Mouse (Mus musculus) kidney, postnatal 36 days (tissue): ENCODE data around the gene Lasp1.

Source experiments
- DNase-seq, 2 experiments: peaks; one replicate each; pipeline ENCODE4 v3.0.0; 2021 to 2022; ENCODE audit warnings: mixed read lengths in 2 of 2

Lasp1 gene

DNA sequence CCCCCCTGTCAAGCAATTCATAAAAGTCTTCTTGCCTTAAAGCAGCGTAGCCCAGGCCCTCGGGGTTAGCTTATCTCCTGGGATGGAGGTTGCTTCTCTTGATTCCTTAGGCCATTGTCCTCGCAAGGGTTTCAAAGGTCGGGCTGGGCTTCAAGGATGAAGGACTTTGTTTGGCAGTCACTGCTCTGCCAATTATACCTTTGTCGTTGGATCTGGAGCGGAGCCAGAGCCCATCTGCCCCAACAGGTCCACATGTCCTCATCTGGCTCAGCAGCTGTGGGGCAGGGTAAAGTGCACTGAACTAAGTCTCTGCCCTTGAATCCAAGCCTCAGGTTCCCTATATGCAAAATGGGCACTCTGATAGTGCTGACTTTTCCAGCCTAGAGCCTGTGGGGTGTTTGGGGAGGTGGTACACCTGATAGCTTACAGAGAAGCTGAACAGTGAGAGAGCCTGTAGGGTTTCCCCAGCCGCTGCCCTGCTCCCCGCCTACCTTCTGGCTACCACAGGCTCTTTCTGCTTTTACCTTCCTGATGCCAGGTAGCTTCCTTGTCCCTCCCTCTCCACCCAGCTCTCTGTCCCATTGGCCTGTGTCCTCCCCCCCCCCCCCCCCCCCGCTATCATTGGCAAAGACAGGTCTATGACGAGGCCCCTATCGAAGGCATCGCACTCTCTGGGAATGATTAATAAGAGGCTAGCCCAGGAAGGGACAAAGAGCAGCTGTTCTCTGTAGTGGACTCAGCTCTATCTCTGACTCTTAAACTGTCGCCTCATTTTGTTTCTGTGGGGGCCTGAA is 13.0 kb downstream of the Lasp1 start:
- DNase-seq: peak; percentile 91 to 92

DNA sequence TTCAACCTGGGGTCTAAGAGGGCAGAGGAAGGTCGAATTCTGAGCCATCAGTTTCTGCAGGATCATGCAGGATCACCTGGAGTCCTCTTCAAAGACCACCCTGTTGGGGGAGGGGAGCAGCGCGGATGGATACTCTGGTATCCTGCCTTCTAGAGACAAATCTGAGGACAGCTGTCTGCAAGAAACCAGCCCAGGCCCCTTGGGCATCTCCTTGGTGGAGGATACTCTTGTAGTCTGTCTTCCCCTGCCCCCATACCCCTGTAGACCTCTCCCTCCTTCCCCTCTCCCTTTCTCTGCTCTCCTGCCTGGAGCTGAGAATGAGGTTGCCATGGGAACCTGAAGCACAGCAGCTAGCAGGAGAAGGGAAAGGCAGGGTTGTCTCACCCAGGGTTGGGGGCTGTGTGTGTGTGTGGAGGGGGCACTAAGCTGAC is 13.7 kb downstream of the Lasp1 start:
- no peak for DNase-seq

DNA sequence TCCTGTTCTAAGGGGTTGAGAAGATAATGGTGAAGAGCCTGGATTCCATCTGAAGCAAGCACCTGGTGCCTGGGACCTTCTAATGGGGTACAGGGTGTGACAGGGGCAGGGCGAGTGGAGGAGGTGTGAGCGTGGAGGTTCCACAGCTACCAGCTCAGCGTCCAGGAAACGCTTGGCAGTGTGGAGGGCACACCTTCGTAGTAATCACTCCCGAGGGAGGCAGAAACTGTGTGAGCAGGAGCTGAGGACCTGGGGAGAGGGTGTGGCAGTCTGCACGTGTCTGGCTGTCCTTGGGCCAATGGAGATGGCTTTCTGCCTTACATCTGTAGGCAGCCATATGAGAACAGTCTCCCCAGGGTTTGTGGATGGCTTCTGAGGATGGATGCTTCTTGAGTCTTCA is 14.3 kb downstream of the Lasp1 start:
- no peak for DNase-seq

DNA sequence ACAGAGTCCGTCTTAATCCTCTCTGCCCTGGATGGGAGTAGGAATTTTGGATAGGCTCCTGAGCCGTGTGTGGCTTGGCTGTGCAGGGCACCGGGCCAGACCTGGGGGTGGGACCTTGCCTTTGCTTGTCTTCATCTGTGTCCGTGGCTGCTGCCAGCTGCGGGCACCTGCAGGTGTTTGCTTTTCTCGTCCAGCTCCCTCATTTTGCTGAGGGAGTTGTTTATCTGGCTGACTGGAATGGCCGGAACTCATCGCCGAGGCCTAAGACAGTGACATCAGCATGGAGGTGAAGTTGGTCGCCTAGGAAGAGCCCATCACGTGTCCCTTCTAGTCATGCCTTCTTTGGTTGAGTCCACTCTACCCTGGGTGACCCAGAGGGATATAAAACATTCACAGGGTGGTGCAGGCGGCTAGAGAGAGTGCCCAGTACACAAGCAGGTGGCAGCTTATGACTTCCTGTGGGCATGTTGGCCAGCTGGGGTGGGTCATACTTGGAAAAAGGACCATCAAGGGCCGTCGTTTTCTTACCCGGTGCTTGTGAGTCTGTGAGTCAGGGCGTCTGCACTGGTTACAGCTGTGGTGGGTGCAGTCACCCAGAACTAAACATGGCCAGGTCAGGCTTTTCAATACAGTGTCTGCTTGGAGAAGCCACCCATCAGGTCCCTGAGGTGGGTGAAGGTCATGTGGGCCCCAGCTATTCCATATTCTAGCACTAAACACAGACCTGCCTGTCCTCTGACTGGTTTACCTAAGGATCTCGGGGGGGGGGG is 15.1 kb downstream of the Lasp1 start:
- peak; percentile 80 to 89 for DNase-seq

DNA sequence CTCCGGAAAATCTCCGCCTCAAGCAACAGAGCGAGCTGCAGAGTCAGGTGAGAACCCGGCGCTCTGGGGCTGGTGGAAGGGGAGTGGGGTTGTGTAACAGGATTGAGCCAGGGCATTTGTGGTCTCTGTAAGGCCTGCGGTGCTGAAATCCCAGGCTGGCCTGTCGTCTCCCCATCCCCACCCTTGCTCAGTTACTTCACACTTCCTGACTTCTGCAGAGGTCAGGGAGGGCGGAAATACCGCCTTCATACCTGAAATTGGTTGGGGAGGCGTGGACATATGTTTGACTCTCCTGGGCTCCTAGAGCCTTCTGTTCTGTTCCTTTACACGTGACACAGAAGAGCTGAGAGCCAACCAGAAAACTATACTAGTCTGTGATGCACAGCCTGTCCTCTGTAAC is 16.9 kb downstream of the Lasp1 start:
- DNase-seq: no peak

DNA sequence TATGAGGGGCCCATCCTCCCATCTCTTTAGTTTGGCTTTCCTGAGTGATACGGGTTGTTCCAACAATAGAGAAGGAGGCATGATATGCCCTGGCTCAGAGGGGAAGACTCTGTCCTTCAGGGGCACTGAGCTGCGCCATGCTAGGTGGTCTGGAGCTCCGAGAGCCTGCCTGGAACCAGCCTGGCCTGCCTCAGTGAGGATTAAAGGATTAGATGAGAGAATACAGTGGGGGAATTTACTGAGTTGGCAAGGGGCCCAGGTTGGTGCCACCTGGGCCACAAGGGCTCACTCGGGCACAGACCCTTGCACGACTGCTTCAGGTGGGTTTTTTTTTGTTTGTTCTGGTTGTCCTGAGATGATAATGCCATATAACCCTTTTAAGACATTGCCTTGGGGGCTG is 17.4 kb downstream of the Lasp1 start:
- DNase-seq: no peak

DNA sequence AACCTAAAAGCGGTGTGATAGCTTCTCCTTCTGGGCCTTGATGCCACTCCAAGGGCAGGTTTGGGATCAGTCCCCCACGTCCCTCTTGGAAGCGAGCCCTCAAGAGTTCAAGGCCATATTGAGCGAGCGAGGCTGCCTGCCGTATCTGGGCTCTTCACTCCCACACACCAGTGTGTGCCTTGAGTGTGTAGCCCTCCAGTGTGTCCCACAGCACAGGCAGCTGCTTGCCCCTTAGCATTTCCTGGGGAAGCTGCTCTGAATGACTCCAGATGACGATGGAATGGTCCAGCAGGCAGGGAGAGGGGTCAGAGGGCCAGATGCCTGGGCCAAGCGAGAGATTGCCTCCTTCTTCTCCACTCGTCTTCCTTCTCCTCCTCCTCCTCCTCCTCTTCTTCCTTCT is 18.1 kb downstream of the Lasp1 start:
- peak in 1 of 2 experiments; percentile 47 for DNase-seq

DNA sequence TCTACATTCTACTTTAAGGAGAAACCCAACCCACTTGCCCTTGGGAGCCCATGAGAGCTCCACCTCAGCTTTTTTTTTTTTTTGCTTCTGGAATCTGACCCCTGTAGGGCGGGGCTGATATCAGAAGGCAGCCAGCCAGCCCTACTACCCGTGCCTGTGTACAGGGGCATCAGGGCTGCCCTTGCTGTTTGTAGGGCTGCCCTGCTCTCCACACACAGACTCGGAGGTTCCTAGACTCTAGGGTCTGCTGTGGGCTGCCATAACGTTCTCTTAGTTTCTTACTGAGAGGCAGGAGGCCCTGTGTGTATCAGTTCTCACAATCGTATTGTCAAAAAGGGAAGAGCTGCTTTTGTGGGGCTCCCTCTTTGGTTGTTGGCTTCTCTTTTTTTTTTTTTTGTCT is 18.6 kb downstream of the Lasp1 start:
- DNase-seq: peak; percentile 80 to 84

DNA sequence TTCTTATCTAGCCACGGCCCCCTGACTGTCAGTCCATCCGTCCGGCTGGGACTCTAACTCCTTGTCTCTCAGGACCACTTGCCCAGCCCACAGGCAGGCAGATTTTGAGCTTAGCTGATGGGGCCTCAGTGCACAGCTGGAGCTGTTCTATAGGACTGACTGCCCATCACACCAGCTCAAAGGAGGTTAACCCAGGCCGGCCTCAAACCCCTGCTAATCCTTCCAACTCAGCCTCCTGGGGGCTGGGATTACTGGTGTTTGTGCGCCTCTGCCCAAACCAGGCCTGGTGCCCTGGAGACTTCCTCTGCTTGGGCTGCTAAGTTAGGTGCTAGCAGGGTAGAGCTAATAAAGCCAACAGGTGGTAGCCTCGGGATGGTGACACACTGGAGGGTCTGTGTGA is 19.2 kb downstream of the Lasp1 start:
- no peak for DNase-seq

DNA sequence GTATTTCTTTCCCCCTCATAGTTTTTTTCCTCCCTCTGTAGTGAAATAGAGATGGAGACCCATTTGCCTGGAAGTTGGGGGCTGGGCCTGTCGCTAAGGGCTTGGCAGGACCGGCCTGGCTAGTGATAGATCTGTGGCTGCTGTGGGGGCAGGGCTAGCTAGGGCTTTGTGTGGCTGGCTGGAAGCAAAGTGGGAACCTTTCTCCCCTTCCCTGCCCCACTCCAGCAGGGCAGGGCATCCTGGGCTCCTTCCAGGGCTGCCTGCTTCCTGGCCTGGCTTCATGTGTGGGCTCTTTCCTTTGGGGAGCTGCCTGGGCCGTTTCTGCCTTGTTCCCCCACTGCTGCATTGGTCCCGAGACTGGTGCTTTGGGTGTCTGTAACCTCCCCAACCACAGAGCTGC is 19.8 kb downstream of the Lasp1 start:
- peak; percentile 64 to 76 for DNase-seq

DNA sequence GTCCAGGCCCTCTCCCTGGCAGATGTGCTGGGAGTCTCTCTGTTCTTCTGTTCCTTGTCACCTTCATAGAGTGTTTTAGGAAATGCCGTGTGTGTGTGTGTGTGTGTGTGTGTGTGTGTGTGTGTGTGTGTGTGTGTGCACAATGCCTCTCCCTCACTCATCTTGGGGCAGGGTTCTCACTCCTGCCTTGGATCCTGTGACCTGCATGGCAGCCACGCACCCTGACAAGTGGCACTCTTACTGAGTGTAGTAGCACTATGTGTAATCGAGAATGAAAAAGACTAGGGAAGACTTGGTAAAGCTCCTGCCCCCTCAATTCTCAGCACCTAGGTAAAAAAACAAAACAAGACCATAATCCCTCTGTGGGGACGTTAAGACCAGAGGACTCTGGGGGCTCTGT is 20.3 kb downstream of the Lasp1 start:
- no peak for DNase-seq

DNA sequence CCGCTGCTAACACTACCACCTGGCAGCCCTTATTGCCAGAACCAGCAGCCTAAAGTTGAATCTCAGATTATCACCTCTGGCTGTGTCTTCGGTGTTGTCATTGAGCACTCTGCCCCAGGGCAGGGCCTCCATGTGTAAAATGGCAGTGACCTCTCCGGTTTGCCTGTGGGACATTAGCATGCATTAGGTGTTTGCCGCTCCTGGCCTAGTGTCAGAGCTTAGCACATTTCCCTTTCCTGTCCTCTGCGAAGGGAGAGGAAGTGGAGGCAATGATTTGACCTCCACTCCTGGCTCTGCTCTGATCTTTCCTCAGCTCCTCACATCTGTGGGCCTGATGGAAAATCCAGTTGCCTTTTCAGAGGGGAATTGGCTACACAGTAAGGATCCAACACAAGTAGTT is 21.1 kb downstream of the Lasp1 start:
- DNase-seq: no peak

DNA sequence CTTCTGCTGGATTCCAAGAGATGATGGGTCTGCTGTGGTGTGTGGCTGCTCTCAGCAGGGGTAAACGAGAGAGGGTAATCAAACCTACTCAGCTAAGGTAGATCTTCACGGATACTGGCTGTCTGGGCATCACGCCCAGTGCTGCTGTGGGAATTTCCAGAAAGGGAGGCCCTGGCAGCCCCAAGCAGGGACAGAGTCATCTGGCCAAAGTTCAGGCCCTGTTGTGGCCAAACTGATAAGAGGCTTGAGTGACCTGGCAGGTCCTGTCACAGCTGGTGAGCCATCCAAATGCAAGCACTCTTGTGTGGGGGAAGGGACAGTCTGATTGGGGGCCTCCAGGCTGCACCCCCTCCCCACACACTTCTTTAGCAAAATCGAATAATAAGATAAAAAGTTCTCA is 22.0 kb downstream of the Lasp1 start:
- DNase-seq: peak; percentile 94 to 95

DNA sequence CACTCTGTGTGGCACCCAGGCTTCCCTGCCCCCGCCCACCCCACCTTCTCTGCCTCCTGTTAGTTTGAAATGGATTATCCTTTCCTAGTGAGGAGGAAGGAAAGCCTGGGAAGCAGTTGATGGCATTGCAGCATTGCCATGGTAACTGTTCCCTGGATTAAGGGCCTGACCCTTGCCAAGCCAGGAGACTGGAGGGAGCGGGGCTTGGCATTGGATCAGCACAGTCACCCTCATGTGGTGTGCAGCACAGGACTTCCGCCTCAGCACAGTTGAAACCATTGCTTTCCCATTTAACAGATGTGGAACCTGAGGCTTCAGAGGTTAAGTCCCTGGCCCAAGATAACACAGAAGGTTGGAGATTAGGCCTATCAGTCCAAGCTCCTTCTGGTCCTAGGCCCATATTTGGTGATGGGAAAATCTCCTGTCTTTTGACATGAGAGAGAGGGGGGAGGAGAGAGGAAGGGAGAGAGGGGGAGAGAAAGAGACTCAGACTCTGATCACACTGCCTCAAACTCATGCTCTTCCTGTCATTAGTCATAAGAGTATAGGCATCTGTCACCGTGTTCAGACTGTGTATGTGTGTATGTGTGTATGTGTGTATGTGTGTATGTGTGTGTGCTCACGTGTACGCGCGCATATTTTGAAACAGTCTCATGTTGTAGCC is 22.7 kb downstream of the Lasp1 start:
- DNase-seq: peak in 1 of 2 experiments; percentile 58

DNA sequence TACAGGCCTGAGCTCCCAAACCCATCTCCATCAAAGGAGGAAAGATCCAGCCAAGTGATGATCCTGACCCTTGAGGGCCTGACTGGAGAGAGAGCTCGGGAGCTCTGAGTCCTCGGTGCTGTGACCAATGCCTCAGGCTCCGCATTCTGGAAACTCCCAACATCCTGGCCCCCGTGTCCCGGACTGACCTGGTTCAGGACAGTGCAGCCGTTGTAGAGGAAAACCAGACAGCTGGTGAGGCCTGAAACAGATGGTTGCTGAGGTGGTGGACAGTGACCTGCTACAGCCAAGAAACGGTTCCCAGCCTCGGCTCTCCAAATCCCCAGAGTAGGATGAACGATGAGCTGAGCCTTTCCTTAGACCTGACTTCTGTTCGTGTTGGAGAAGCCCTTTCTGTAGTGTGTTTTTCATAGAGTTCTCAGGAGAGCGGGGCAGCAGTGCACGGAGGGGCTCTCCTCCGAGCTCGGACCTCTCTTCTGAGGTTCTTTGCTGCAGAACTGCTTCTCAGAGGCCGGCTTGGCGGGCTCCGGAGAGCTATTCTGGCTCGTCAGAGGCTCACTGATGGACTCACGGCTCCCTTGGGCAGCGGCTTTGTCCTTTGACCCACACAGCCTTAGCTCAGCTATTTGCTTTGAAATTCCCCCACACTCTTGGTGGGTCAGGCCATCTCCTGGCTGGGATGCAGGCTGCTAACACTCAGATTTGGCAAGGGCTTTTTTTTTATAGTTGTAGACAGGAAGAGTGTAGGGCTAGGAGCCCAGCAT is 24.2 kb downstream of the Lasp1 start:
- DNase-seq: peak in 1 of 2 experiments; percentile 60

DNA sequence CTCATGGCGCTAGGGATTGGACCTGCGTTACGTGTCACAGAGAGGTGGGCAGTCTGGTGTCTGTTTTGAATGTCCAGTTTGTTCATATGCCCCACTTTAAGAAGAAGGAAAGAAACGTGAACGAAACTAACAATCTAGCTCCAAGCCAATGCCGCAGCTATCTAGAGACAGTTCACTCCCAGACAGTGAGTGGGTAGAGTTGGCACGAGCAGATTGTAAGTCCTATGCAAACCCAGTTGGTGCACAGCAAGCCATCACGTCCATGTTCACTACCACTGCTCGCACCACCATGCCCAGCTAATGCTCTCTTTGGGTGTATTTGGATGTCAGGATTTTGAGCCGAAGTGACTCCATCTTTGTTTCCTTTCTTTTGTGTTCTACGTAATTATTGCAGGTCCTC is 25.4 kb downstream of the Lasp1 start:
- DNase-seq: no peak

DNA sequence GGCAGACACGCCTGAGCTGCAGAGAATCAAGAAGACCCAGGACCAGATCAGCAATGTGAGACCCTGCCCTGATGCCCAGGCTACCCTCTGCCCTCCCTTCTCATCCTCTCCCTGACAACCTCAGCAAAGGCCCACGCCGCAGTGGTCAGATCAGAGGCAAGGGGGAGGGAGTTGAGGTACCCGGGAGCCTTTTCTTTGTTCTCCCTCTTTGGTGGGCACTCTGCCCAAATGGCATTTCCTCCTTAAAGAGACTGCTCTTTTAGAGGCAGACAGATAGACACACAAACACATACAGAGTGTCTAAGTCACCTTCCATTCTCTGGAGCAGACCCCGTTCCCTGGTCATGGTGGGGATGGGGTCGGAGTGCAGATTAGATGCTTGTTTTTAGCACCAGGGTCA is 26.1 kb downstream of the Lasp1 start:
- DNase-seq: no peak

DNA sequence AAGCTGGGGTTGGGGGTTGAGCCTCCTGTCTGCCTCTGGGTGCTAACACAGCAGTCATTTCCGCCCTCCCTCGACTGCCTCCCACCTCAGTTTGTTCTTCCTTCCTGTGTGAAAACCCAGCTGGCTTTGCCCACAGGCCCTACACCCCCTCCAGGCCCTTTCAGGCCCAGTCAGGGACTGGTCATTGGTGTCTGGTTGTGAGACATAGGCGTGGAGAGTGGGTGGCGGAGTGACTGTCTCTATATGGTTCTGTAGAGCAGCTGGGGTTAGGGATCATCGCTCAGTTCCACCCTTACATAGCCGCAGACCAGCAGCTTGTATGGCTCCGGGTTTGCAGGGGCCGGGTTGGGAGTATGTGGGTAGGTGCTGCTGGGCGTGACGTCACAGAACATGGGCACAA is 26.5 kb downstream of the Lasp1 start:
- DNase-seq: no peak

DNA sequence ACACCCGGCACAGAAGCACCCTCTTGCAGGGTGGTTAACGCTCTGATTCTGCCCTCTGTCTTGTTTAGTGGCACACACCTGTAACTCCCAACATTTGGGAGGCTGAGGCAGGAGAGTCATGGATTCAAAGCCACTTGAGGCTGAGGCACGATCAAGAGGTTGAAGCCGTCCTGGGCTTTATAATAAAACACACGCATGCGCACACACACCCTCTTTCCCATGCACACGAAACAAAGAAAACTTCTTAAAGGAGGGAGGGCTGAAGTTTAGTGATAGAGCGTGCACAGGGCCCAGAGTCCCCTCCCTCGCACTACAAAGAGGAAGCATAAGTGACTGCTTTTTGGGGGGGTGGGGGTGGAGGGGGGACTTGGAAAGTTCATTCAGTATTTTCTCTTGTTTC is 27.2 kb downstream of the Lasp1 start:
- no peak for DNase-seq

DNA sequence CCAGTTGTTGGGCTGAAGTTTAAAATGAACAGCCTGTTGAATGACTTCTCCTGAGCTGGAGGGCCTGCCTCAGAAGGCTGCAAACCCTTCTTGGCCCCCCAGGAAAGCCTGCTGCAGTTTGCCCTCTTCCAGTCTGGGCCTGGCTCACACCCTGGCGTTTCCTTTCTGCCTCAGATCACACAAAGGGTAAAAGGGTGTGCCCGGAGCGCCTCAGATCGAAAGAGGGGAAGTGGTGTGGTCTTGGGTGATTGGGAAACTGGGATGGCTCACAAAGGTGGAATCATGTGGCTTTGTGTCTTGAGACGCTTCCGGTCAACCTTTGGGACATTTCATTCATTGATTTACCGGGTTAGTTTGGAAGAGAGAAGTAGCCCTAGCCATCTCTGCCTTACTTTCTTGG is 27.6 kb downstream of the Lasp1 start:
- no peak for DNase-seq

DNA sequence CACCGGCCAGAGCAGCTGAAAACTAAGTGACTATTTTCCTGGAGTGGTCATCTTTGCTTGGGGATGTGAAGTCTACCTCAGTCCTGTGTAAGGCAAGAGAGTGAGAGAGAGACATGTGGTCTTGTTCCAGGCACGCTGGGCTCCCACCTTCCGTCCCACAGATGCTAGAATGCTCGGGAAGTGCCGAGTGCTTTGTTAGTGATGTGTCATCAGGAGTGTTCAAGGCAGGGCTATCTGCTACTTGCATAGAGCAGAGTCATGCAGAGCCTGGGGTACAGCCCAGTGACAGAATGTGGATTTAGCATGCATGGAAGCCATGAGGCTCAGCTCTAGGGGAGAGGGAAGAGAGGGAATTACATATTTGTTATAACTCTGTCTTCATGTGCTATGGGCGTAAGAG is 28.9 kb downstream of the Lasp1 start:
- DNase-seq: no peak

DNA sequence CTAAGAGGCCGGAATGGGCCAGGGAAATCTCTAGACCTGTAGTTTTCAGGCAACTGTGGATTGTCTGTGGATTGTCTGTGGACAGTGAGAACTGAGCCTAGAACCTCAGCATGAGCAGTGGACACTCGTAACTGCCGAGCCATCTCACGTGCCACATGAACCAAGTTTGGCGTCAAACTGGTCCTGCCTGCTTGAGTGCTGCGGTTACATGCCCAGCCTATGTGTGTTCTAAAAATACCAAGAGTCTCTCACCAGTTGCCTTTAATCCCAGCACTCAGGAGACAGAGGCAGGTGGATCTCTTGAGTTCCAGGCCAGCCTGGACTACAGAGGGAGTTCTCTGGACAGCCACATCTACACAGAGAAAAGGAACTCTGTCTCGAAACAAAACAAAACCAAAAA is 30.6 kb downstream of the Lasp1 start:
- DNase-seq: no peak

DNA sequence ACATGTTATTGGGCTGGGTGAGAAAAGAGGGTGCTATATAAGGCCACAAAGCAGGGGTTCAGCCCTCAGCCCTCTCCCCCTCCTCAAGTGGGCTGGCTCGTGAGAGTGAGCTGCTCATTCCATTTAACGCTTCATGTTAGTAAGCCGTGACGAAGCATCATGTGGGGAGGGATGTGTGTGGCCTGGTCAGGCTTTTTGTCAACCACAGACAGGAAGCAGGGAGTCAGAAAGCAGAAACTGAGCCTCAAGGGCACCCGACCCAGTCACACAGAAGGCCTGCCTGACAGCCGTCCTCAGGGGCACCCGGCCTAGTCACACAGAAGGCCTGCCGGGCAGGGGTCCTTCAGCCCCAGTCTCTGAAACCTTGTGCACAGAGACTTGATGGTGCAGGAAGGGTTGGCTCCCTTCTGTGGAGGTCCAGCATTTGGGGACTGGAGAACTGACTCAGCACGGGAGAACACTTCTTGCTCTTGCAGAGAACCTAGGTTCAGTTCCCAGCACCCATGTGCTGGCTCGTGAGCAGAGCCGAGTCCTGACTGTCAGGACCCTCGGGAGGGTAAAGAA is 31.2 kb downstream of the Lasp1 start:
- DNase-seq: no peak
